In genomic region chr9:20607100-20607974, GRCm38 (mm10) we compare ENCODE assay signal across 8 mouse cellular contexts. TPM values are rescaled to one million over a fixed set of nuclear protein-coding genes. Genes with fewer than 3 reads are reported as not detected.
DNase-seq lines count a peak whose midpoint lies in the region; ATAC-seq and TF ChIP-seq lines count a peak whose summit lies in the region.

No protein-coding gene starts in this region.

- H3K4me1 ChIP-seq in bone marrow macrophage, adult 2 months (ENCODE audit: control insufficient read depth, insufficient read depth, low read length): no peaks in the 10 kb centered on the region
- H3K4me1 ChIP-seq in embryonic fibroblast, embryonic 13.5 days (ENCODE audit: control insufficient read depth, insufficient read depth, low read length): no peaks in the 10 kb centered on the region
- H3K4me1 ChIP-seq in kidney, embryonic 14.5 days (ENCODE audit: control insufficient read depth, insufficient read depth, low read length): no peaks in the 10 kb centered on the region
- H3K4me1 ChIP-seq in limb, embryonic 15.5 days: peaks cover 4% of the 10 kb centered on the region; the same call in 1 of the 2 replicates

- under 1% methylated on average over 56 of the region's 57 CpGs for WGBS in kidney, embryonic 14.5 days
- under 1% methylated on average over 57 of the region's 57 CpGs for WGBS in limb, embryonic 15.5 days

- DNase-seq in A20 (ENCODE audit: low read depth, low spot score): peak; percentile 98
- DNase-seq in heart, adult 9 months (ENCODE audit: low spot score in 2 of 2): peak; percentile 83 to 89
- peak; percentile 74 to 87 for DNase-seq in monocyte, adult 2 months (ENCODE audit: low read depth in 1 of 2, low spot score in 2 of 2)
- peak; percentile 82 to 84 for DNase-seq in spleen, postnatal 36 days (ENCODE audit: low spot score in 2 of 2)

- H3K9ac ChIP-seq in kidney, embryonic 14.5 days (ENCODE audit: low read depth, low read length): peak overlapping the region; percentile 82
- H3K9ac ChIP-seq in limb, embryonic 15.5 days: peak overlapping the region; percentile 81

- peak overlapping the region; percentile 99 for H3K27ac ChIP-seq in bone marrow macrophage, adult 2 months (ENCODE audit: insufficient read depth, low read depth, low read length)
- peak overlapping the region; percentile 97 for H3K27ac ChIP-seq in embryonic fibroblast, embryonic 13.5 days (ENCODE audit: insufficient read depth, low read length)
- peak overlapping the region; percentile 94 for H3K27ac ChIP-seq in kidney, embryonic 14.5 days (ENCODE audit: low read depth, low read length)
- H3K27ac ChIP-seq in limb, embryonic 15.5 days: peak overlapping the region; percentile 99

- ATAC-seq in kidney, embryonic 14.5 days (ENCODE audit: low FRiP score, low TSS enrichment): peak; percentile 92
- peak; percentile 85; the same call in 1 of the 2 replicates for ATAC-seq in limb, embryonic 15.5 days (ENCODE audit: insufficient number of reproducible peaks, low FRiP score, low TSS enrichment, low read depth)

- no peaks in the 10 kb centered on the region for H3K36me3 ChIP-seq in kidney, embryonic 14.5 days (ENCODE audit: control insufficient read depth, insufficient read depth, low read length)
- H3K36me3 ChIP-seq in limb, embryonic 15.5 days: peaks cover 9% of the 10 kb centered on the region; the same call in 1 of the 2 replicates

- peak; percentile 54; the same call in 1 of the 2 replicates for TF ChIP-seq POLR2A in bone marrow macrophage, adult 2 months (IDR thresholded peaks at IDR 0.05; ENCODE audit: borderline replicate concordance, low read depth, low read length)
- peak; percentile 97 for TF ChIP-seq POLR2A in embryonic fibroblast, embryonic 13.5 days (IDR thresholded peaks at IDR 0.05; ENCODE audit: low read depth, low read length)

- no peaks in the 10 kb centered on the region for H3K27me3 ChIP-seq in kidney, embryonic 14.5 days (ENCODE audit: control insufficient read depth, insufficient read depth, low read length)
- H3K27me3 ChIP-seq in limb, embryonic 15.5 days: no peaks in the 10 kb centered on the region

- H3K4me2 ChIP-seq in kidney, embryonic 14.5 days (replicated peaks; ENCODE audit: low read depth, low read length): peak overlapping the region; percentile 65
- H3K4me2 ChIP-seq in limb, embryonic 15.5 days: peak overlapping the region; percentile 68

- H3K9me3 ChIP-seq in kidney, embryonic 14.5 days (ENCODE audit: control insufficient read depth, low read length): peaks cover 3% of the 10 kb centered on the region; the same call in 1 of the 2 replicates
- no peaks in the 10 kb centered on the region for H3K9me3 ChIP-seq in limb, embryonic 15.5 days

- H3K4me3 ChIP-seq in bone marrow macrophage, adult 2 months (ENCODE audit: insufficient read depth, low read length): peak overlapping the region; percentile 70
- peak overlapping the region; percentile 61 for H3K4me3 ChIP-seq in embryonic fibroblast, embryonic 13.5 days (ENCODE audit: insufficient read depth, low read length)
- H3K4me3 ChIP-seq in kidney, embryonic 14.5 days (ENCODE audit: low read length): peak overlapping the region; percentile 68
- H3K4me3 ChIP-seq in limb, embryonic 15.5 days: peak overlapping the region; percentile 78

- no peak for TF ChIP-seq CTCF in bone marrow macrophage, adult 2 months (IDR thresholded peaks at IDR 0.05; ENCODE audit: low read depth, low read length)
- TF ChIP-seq CTCF in embryonic fibroblast, embryonic 13.5 days (IDR thresholded peaks at IDR 0.05; ENCODE audit: borderline replicate concordance, insufficient read depth, low read length): no peak

RNA-seq across cellular contexts. Expression of gene Zfp846, which starts 26.2 kb away (rescaled TPM):
- 7.4 and 7.5 TPM in 2 replicates for polyA plus RNA-seq in bone marrow macrophage, adult 2 months (2012; ENCODE audit: insufficient read depth, insufficient read length, missing spikeins)
- polyA plus RNA-seq in embryonic fibroblast, embryonic 13.5 days (2011; ENCODE audit: insufficient read length, low read depth, missing spikeins): 9.1 TPM in 2 replicates
- 18.1 and 23.0 TPM in 2 replicates for polyA plus RNA-seq in kidney, embryonic 14.5 days (2014; fragmentation: Nextera tagmentation; extraction: Ambion mirVana)
- 16.8 and 18.9 TPM in 2 replicates for polyA plus RNA-seq in limb, embryonic 15.5 days (2015; fragmentation: Nextera tagmentation; extraction: Ambion mirVana)

RNA-seq across cellular contexts. Expression of gene Ubl5, which starts 35.3 kb away (rescaled TPM):
- 309 and 316 TPM in 2 replicates for polyA plus RNA-seq in bone marrow macrophage, adult 2 months (2012; ENCODE audit: insufficient read depth, insufficient read length, missing spikeins)
- polyA plus RNA-seq in embryonic fibroblast, embryonic 13.5 days (2011; ENCODE audit: insufficient read length, low read depth, missing spikeins): 243 and 252 TPM in 2 replicates
- polyA plus RNA-seq in kidney, embryonic 14.5 days (2014; fragmentation: Nextera tagmentation; extraction: Ambion mirVana): 375 and 531 TPM in 2 replicates
- 332 and 370 TPM in 2 replicates for polyA plus RNA-seq in limb, embryonic 15.5 days (2015; fragmentation: Nextera tagmentation; extraction: Ambion mirVana)

RNA-seq across cellular contexts. Expression of gene Fbxl12, which starts 37.2 kb away (rescaled TPM):
- 15.7 and 16.7 TPM in 2 replicates for polyA plus RNA-seq in bone marrow macrophage, adult 2 months (2012; ENCODE audit: insufficient read depth, insufficient read length, missing spikeins)
- polyA plus RNA-seq in embryonic fibroblast, embryonic 13.5 days (2011; ENCODE audit: insufficient read length, low read depth, missing spikeins): 18.3 and 18.9 TPM in 2 replicates
- 14.6 and 16.8 TPM in 2 replicates for polyA plus RNA-seq in kidney, embryonic 14.5 days (2014; fragmentation: Nextera tagmentation; extraction: Ambion mirVana)
- polyA plus RNA-seq in limb, embryonic 15.5 days (2015; fragmentation: Nextera tagmentation; extraction: Ambion mirVana): 19.2 and 20.0 TPM in 2 replicates

RNA-seq across cellular contexts. Expression of gene Pin1, which starts 44.6 kb away (rescaled TPM):
- polyA plus RNA-seq in bone marrow macrophage, adult 2 months (2012; ENCODE audit: insufficient read depth, insufficient read length, missing spikeins): 11.4 and 11.5 TPM in 2 replicates
- polyA plus RNA-seq in embryonic fibroblast, embryonic 13.5 days (2011; ENCODE audit: insufficient read length, low read depth, missing spikeins): 18.6 and 20.3 TPM in 2 replicates
- polyA plus RNA-seq in kidney, embryonic 14.5 days (2014; fragmentation: Nextera tagmentation; extraction: Ambion mirVana): 57.9 and 70.0 TPM in 2 replicates
- polyA plus RNA-seq in limb, embryonic 15.5 days (2015; fragmentation: Nextera tagmentation; extraction: Ambion mirVana): 43.7 and 46.7 TPM in 2 replicates

Comparison
In these comparisons a context has a peak if more than half of its experiments do, and no peak if none do; other contexts are left out.
1. Peak in every context shown above with its lines: DNase-seq, ATAC-seq, H3K4me3 ChIP-seq and H3K27ac ChIP-seq.